Mouse (Mus musculus): ENCODE measurements at regions not wholly inside any gene's neighbourhood (a gene's known extent, or its start where the extent isn't known, plus 50 kb on each side); places are given as distances from the start of the nearest gene placed in this dataset.
A peak's percentile ranks its signal among the peaks of the same experiment; 100 is the strongest.

DNA sequence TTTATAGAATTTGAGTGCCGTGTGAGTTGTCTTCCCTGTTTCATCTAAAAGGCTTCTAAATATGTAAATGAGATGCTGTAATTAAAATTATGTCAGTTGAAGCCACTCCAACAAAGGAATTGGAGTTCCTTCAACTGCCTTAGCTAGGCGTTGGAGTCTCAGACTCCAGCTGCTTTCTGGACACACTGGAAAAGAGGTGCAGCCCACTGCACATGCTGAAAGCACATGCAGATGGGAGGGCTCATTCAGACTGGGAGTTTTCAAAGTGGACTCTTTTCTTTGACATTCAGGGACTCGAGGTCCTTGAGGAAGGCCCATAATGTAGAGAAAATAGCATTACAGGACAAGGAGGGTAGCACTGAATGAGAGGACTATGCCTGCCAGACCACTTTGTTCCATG is 650.7 kb downstream of the Robo2 start:
- WGBS, result 74% methylated on average over 3 of the region's 3 CpGs
- H3K9ac ChIP-seq, result no peak overlapping the region
- no peaks in the 10 kb centered on the region for H3K27me3 ChIP-seq
- no peak overlapping the region for H3K4me2 ChIP-seq (replicated peaks)
- no peaks in the 10 kb centered on the region for H3K36me3 ChIP-seq
- no peak overlapping the region for H3K4me3 ChIP-seq
- H3K4me1 ChIP-seq, result no peaks in the 10 kb centered on the region
- ATAC-seq (ENCODE audit: insufficient number of reproducible peaks, insufficient read depth, low FRiP score, low TSS enrichment), result no peak
- H3K9me3 ChIP-seq, result no peaks in the 10 kb centered on the region
- no peak overlapping the region for H3K27ac ChIP-seq

DNA sequence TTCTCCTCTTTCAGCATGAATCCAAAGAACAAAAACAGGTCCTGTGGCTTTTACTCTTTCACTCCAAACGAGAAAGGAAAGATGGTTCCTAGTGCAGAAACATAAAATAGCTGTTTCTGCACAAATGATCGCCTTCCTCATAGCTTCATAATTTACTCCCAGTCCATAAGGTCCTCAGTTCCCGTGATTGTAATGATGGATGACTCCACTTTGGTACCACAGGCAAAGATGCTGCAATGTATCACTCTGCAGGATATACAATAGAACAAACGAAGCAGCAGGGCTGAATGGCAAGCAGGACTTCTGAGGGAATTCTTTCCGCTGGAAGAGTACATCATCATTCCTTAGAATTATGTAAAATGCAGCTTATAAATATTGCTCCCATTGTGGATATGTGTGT is 652.8 kb downstream of the Robo2 start:
- H3K27me3 ChIP-seq, result no peaks in the 10 kb centered on the region
- no peaks in the 10 kb centered on the region for H3K36me3 ChIP-seq
- no peak overlapping the region for H3K9ac ChIP-seq
- 61% methylated on average over 5 of the region's 5 CpGs for WGBS
- no peaks in the 10 kb centered on the region for H3K9me3 ChIP-seq
- no peaks in the 10 kb centered on the region for H3K4me1 ChIP-seq
- no peak for ATAC-seq (ENCODE audit: insufficient number of reproducible peaks, insufficient read depth, low FRiP score, low TSS enrichment)
- no peak overlapping the region for H3K27ac ChIP-seq
- no peak overlapping the region for H3K4me2 ChIP-seq (replicated peaks)
- H3K4me3 ChIP-seq, result no peak overlapping the region

DNA sequence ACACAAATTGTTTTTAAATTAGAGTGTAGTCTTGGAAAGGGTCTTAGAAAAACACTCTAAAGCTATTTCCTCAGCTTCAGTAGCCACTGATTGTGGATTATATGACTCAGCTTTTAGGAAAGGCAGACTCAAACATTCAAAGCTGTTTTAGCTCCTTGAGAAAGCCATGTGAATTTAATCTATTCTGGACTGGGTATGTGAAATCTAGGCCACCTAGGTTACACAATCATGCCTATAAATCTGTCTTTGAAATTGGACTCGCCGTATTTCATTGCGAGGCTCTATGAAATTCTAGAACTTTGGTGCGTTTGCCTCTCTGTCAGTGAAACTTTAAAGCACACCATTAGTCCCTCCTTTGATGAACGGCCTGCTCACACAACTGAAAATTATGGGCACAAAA is 657.3 kb downstream of the Robo2 start:
- Histone ChIP-seq H3K9ac (no peak overlapping the region), H3K9me3 (no peaks in the 10 kb centered on the region), H3K4me2 (replicated peaks) (no peak overlapping the region), H3K4me3 (no peak overlapping the region), H3K27me3 (no peaks in the 10 kb centered on the region), H3K36me3 (no peaks in the 10 kb centered on the region), H3K27ac (no peak overlapping the region), H3K4me1 (no peaks in the 10 kb centered on the region)
- 26% methylated on average over 5 of the region's 5 CpGs for WGBS
- ATAC-seq (ENCODE audit: insufficient number of reproducible peaks, insufficient read depth, low FRiP score, low TSS enrichment), result 0 out of 2 replicates have a peak, but pooled peaks have one; percentile 28

DNA sequence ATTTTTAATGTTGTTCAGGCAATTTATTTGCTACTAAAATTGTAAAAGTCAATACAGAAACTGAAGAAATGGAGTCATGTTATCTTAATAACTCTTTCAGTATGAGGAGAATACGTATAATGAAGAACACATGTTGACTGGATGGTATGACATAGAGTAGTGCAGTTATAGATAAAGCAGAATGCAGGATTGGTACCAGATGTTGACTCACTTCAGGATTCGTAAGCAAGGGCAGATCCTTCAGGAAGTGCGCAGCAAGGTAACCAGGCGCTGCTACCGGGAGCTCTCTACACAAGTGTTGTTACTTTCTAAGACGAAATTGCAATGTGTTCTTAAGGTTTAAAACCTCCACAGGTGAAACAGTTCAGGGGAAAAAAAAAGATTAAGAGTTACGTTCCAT is 683.3 kb downstream of the Robo2 start:
- ATAC-seq (ENCODE audit: insufficient number of reproducible peaks, insufficient read depth, low FRiP score, low TSS enrichment), result no peak
- H3K4me3 ChIP-seq, result no peak overlapping the region
- no peaks in the 10 kb centered on the region for H3K4me1 ChIP-seq
- H3K4me2 ChIP-seq (replicated peaks), result no peak overlapping the region
- 31% methylated on average over 7 of the region's 7 CpGs for WGBS
- H3K27ac ChIP-seq, result no peak overlapping the region
- H3K9me3 ChIP-seq, result no peaks in the 10 kb centered on the region
- H3K9ac ChIP-seq, result no peak overlapping the region
- no peaks in the 10 kb centered on the region for H3K36me3 ChIP-seq
- H3K27me3 ChIP-seq, result no peaks in the 10 kb centered on the region

DNA sequence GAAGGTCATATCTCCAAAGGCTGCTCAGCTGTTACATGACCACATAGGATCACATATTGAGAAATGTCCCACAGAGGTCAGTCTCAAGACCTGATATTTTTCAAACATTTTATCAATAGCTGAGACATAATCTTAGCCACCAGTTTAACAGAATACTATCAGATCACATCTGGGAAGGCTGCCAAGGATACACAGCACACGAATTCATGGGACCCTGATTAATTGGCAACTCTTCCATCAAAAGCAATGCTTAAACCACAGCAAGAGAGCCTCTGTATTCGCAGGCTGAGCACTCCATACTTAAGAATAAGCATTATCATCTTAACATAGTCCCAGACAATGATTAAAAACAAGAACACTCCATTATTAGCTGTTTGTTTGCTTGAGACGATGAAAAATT is 691.9 kb downstream of the Robo2 start:
- no peak overlapping the region for H3K4me3 ChIP-seq
- H3K4me2 ChIP-seq (replicated peaks), result no peak overlapping the region
- no peak overlapping the region for H3K9ac ChIP-seq
- H3K27me3 ChIP-seq, result no peaks in the 10 kb centered on the region
- no peak for ATAC-seq (ENCODE audit: insufficient number of reproducible peaks, insufficient read depth, low FRiP score, low TSS enrichment)
- H3K4me1 ChIP-seq, result no peaks in the 10 kb centered on the region
- no peaks in the 10 kb centered on the region for H3K9me3 ChIP-seq
- 58% methylated on average over 3 of the region's 3 CpGs for WGBS
- no peaks in the 10 kb centered on the region for H3K36me3 ChIP-seq
- H3K27ac ChIP-seq, result no peak overlapping the region

DNA sequence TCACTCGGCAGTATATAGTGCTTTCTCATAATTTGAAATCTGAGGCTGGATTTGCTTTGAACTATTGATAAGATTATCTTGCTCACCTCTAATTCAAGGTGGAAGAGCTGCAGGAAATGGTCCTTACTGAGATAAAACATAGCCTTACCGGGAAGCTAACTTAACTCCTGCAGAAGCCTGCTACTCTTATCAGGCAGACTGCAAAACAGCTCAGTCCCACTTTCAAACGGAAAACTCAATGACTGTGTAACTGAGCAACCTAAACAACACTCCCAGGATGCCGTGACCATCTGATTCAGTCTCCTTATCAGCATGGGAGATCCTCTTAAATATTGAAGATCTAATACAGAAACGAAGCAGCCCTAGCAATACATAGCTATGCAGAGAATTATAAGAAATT is 695.3 kb downstream of the Robo2 start:
- no peak for ATAC-seq (ENCODE audit: insufficient number of reproducible peaks, insufficient read depth, low FRiP score, low TSS enrichment)
- Histone ChIP-seq H3K4me3 (no peak overlapping the region), H3K4me1 (no peaks in the 10 kb centered on the region), H3K9me3 (no peaks in the 10 kb centered on the region), H3K36me3 (no peaks in the 10 kb centered on the region), H3K9ac (no peak overlapping the region), H3K4me2 (replicated peaks) (no peak overlapping the region), H3K27me3 (no peaks in the 10 kb centered on the region), H3K27ac (no peak overlapping the region)
- 62% methylated on average over 5 of the region's 5 CpGs for WGBS

DNA sequence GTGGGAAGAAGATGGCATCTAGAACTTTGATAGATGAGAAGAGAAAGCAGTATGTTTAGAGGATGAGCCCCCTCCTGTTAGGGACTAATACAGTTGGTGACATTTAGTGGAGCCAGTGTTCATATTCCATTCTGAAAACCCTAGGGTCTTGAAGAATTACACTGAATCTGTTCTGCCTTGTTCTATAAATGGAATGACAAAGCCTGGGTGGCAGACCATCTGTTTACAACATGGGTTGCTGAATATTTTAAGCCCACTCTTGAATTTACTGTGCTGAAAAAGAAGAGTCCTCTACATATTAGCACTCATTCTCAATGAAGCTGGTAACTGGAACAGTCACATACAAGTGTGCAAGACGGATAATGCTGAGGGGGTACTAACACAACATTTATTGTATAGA is 704.6 kb downstream of the Robo2 start:
- Histone ChIP-seq H3K9ac (no peak overlapping the region), H3K4me2 (replicated peaks) (no peak overlapping the region), H3K36me3 (no peaks in the 10 kb centered on the region), H3K9me3 (no peaks in the 10 kb centered on the region), H3K4me1 (no peaks in the 10 kb centered on the region), H3K4me3 (no peak overlapping the region), H3K27me3 (no peaks in the 10 kb centered on the region), H3K27ac (no peak overlapping the region)
- ATAC-seq (ENCODE audit: insufficient number of reproducible peaks, insufficient read depth, low FRiP score, low TSS enrichment), result no peak
- WGBS, result 82% methylated on average over 1 of the region's 1 CpGs

DNA sequence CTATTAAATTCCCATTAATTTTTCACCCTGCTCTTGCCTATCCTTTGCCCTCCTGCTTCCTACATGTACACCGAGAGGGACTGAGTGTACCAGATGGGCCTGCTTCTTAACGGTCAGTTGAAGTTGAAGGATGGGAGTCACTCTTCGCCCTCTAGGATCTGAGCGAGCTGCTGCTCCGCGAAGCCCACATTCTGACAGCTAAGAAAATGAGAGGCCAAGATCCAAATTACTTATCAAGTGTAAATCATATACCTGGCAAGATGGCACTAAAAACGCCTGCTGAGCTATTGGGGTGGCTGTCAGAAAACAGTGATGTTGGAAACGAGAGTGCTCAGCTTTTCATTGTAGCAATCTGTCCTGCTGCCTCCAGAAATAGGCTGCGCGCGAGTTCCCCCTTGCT is 722.4 kb downstream of the Robo2 start:
- H3K9me3 ChIP-seq, result no peaks in the 10 kb centered on the region
- ATAC-seq (ENCODE audit: insufficient number of reproducible peaks, insufficient read depth, low FRiP score, low TSS enrichment), result no peak
- 81% methylated on average over 11 of the region's 11 CpGs for WGBS
- H3K4me3 ChIP-seq, result no peak overlapping the region
- no peak overlapping the region for H3K9ac ChIP-seq
- no peaks in the 10 kb centered on the region for H3K36me3 ChIP-seq
- H3K27ac ChIP-seq, result no peak overlapping the region
- no peaks in the 10 kb centered on the region for H3K27me3 ChIP-seq
- H3K4me2 ChIP-seq (replicated peaks), result no peak overlapping the region
- no peaks in the 10 kb centered on the region for H3K4me1 ChIP-seq

DNA sequence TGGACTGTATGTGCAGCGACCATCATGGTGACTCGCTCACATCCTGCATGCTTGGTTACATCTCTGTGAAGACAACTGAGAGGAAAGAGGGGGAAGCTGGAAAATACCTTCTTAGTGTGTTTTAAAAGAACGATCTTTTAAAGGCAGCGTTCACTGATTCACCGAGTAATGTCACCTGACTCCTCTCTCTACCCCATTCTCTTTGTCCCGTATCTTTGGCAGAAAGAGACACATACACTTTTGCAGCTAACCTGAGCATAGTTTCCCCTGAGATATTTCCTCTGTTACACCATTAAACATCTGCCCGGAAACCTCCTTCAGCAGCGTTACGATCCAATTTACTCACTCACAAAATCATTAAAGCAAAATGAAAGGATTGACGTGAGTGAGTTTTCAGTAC is 731.8 kb downstream of the Robo2 start:
- H3K27me3 ChIP-seq, result no peaks in the 10 kb centered on the region
- H3K4me3 ChIP-seq, result no peak overlapping the region
- H3K9ac ChIP-seq, result no peak overlapping the region
- H3K4me2 ChIP-seq (replicated peaks), result no peak overlapping the region
- no peak for ATAC-seq (ENCODE audit: insufficient number of reproducible peaks, insufficient read depth, low FRiP score, low TSS enrichment)
- H3K36me3 ChIP-seq, result no peaks in the 10 kb centered on the region
- WGBS, result 78% methylated on average over 10 of the region's 10 CpGs
- H3K9me3 ChIP-seq, result no peaks in the 10 kb centered on the region
- no peak overlapping the region for H3K27ac ChIP-seq
- no peaks in the 10 kb centered on the region for H3K4me1 ChIP-seq

DNA sequence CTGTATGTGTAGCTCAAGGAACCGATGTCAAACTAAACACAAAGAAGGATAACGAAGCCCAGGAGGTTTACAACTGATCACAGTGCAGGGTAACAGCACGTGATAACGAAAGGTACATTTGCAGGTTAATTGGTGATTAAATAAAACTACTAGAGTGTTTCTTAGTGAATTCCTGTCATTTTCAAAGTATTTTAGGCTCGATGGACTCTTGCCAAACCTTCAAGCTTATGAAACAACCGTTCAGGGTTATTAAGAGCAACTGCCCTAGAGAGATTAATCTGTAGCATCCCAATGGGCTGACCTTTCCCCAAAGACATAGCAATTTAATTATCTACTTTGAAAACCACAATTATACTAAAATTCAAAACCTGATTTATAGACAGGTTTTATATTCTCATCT is 741.1 kb downstream of the Robo2 start:
- H3K4me2 ChIP-seq (replicated peaks), result no peak overlapping the region
- no peak for ATAC-seq (ENCODE audit: insufficient number of reproducible peaks, insufficient read depth, low FRiP score, low TSS enrichment)
- H3K9me3 ChIP-seq, result no peaks in the 10 kb centered on the region
- H3K9ac ChIP-seq, result no peak overlapping the region
- H3K27ac ChIP-seq, result no peak overlapping the region
- WGBS, result 67% methylated on average over 6 of the region's 6 CpGs
- H3K36me3 ChIP-seq, result no peaks in the 10 kb centered on the region
- no peak overlapping the region for H3K4me3 ChIP-seq
- H3K4me1 ChIP-seq, result no peaks in the 10 kb centered on the region
- no peaks in the 10 kb centered on the region for H3K27me3 ChIP-seq

DNA sequence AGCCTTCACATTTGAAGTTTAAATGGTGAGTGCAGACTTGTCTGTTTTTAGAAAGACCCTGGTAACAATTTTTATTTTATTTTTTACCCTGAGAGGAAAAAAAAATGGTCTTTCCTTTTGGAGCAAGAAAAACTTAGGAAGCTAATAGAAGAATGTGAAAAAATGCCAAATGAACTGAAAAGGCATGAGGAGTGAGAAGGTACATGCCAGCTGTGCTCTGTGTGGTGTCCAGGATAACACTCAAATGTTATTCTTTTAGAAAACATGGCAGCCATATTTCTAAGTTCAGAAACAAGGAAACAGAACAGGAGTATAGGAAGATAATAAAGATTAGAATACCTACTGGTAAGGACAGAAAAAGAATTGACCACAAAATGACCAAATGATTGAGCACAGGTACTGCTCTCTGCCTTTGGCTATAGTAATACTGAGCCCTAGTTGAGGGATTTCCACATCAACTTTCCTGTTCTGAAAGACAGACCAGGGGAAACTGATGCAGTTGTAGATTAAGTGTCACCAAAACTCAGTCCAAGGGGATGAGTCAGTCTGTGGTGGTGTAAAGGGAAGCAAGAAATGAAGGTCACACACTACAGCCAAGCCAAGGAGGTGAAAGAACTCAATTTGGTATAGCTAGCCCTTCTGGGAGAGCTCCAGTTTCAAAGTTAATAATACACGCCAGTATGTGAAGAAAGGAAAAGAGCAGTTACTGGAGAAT is 758.5 kb downstream of the Robo2 start:
- Histone ChIP-seq H3K4me2 (replicated peaks) (no peak overlapping the region), H3K27me3 (no peaks in the 10 kb centered on the region), H3K27ac (no peak overlapping the region), H3K4me1 (no peaks in the 10 kb centered on the region), H3K9ac (no peak overlapping the region), H3K36me3 (no peaks in the 10 kb centered on the region), H3K9me3 (no peaks in the 10 kb centered on the region), H3K4me3 (no peak overlapping the region)
- 69% methylated on average over 1 of the region's 1 CpGs for WGBS
- ATAC-seq (ENCODE audit: insufficient number of reproducible peaks, insufficient read depth, low FRiP score, low TSS enrichment), result no peak

DNA sequence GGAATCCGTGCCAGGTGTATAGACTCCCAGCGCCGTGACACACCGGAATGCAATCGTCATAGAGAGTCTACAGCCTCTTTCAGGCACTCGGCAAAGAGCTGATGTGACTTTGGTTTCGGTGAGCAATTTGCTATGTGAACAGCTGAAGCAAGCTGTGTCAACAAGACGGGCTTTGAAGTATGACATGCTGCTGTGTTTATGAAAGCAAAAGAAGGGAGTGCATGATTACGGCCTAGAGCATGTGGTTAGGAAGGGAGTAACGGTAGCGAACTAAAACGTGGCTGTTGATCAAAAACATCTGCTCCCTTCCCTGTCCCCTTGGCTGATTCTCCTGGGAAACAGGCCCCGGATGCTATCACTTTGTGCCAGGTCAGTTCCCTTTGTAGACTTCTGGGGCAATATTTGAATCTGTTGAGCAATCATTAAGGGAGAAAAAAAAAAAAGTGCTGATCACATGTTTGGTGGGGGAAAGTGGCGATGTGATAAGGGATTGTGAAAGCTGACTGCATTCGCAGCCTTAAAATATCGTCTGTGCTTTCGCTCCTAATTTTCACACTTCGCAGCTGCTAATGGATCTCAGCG is 764.3 kb downstream of the Robo2 start:
- 30% methylated on average over 19 of the region's 19 CpGs for WGBS
- H3K4me2 ChIP-seq (replicated peaks), result peak overlapping the region; percentile 42
- ATAC-seq (ENCODE audit: insufficient number of reproducible peaks, insufficient read depth, low FRiP score, low TSS enrichment), result no peak

More for the DNA sequence above, 764.3 kb downstream of the Robo2 start:
- H3K9ac ChIP-seq, result no peak overlapping the region
- no peaks in the 10 kb centered on the region for H3K27me3 ChIP-seq
- 0 out of 2 replicates have a peak, but pooled peaks cover 2% of the 10 kb centered on the region for H3K4me1 ChIP-seq
- no peaks in the 10 kb centered on the region for H3K36me3 ChIP-seq
- no peaks in the 10 kb centered on the region for H3K9me3 ChIP-seq
- H3K4me3 ChIP-seq, result no peak overlapping the region
- H3K27ac ChIP-seq, result no peak overlapping the region

Data from embryonic facial prominence, embryonic 12.5 days (tissue).